Mouse (Mus musculus) ES-Bruce4 (cell line): ENCODE measurements around the gene Kmt5c. TPM values are rescaled to one million over a fixed set of nuclear protein-coding genes. Genes with fewer than 3 reads are reported as not detected.
A peak's percentile ranks its signal among the peaks of the same experiment; 100 is the strongest.

Experiments
- H3K27ac ChIP-seq: 2 replicates; pipeline ENCODE4 v1.5.1; 2012; ENCODE audit warnings: low read length, inconsistent platforms; ENCODE audit not compliant: insufficient read depth
- H3K27me3 ChIP-seq: 2 replicates; pipeline ENCODE4 v1.6.1; 2012; ENCODE audit warnings: mild to moderate bottlenecking, low read length, inconsistent platforms; ENCODE audit not compliant: control insufficient read depth, poor library complexity, insufficient read depth, severe bottlenecking
- H3K36me3 ChIP-seq: 2 replicates; pipeline ENCODE4 v1.6.1; 2012; ENCODE audit warnings: inconsistent platforms, mild to moderate bottlenecking, low read length, moderate library complexity; ENCODE audit not compliant: control insufficient read depth, poor library complexity, insufficient read depth, severe bottlenecking
- H3K4me1 ChIP-seq: one replicate; pipeline ENCODE4 v1.8.1; 2011; ENCODE audit warnings: low read length; ENCODE audit not compliant: control insufficient read depth, insufficient read depth
- H3K4me3 ChIP-seq: 2 replicates; pipeline ENCODE4 v1.5.1; 2011; ENCODE audit warnings: low read depth, mild to moderate bottlenecking, low read length
- H3K9ac ChIP-seq: 2 replicates; pipeline ENCODE4 v1.6.1; 2012; ENCODE audit warnings: low read depth, mild to moderate bottlenecking, inconsistent platforms; ENCODE audit not compliant: poor library complexity, severe bottlenecking
- H3K9me3 ChIP-seq: replicated peaks from 2 replicates; pipeline ENCODE4 v1.6.1; 2012; ENCODE audit warnings: mild to moderate bottlenecking, low read length, inconsistent platforms; ENCODE audit not compliant: control insufficient read depth, poor library complexity, insufficient read depth, severe bottlenecking
- CTCF ChIP-seq: IDR thresholded peaks from one replicate; pipeline ENCODE4 v1.8.1; 2011; ENCODE audit warnings: low read depth, low read length
- EP300 ChIP-seq: IDR thresholded peaks from 2 replicates; pipeline ENCODE4 v1.6.1; 2011; ENCODE audit warnings: low read depth, low read length; ENCODE audit not compliant: insufficient read depth
- POLR2A ChIP-seq: IDR thresholded peaks from one replicate; pipeline ENCODE4 v1.8.1; 2011; ENCODE audit warnings: low read length; ENCODE audit not compliant: insufficient read depth
- polyA plus RNA-seq: library from polyadenylated mRNA; stranded (reverse); fragments of >200 nt; gene quantifications from 2 replicates; pipeline ENCODE4 v1.2.4, GENCODE M21; 2011; ENCODE audit warnings: low read depth; ENCODE audit not compliant: missing spikeins, insufficient read depth, insufficient read length

The Kmt5c gene
- polyA plus RNA-seq, 1 experiment: 72.3 TPM

GRCm38 (mm10) chr7:4741672-4742481 is 2.0 kb downstream of the Kmt5c start:
- H3K9me3 ChIP-seq: no peaks in the 10 kb centered on the region
- peak overlapping the region; percentile 91; the same call in 1 of the 2 replicates for H3K9ac ChIP-seq
- H3K4me3 ChIP-seq: no peak overlapping the region
- H3K27me3 ChIP-seq: no peaks in the 10 kb centered on the region
- H3K4me1 ChIP-seq: no peaks in the 10 kb centered on the region
- TF ChIP-seq EP300 (no peak), CTCF (no peak), POLR2A (no peak)
- peaks cover 16% of the 10 kb centered on the region for H3K36me3 ChIP-seq
- peak overlapping the region; percentile 36; the same call in 1 of the 2 replicates for H3K27ac ChIP-seq

GRCm38 (mm10) chr7:4742482-4742819 is 2.5 kb downstream of the Kmt5c start:
- Histone ChIP-seq H3K9ac (no peak overlapping the region), H3K4me3 (no peak overlapping the region), H3K36me3 (peaks cover 16% of the 10 kb centered on the region), H3K9me3 (no peaks in the 10 kb centered on the region), H3K4me1 (no peaks in the 10 kb centered on the region), H3K27me3 (no peaks in the 10 kb centered on the region), H3K27ac (no peak overlapping the region)
- no peak for TF ChIP-seq EP300

GRCm38 (mm10) chr7:4743354-4743753 is 3.4 kb downstream of the Kmt5c start:
- Histone ChIP-seq H3K27ac (no peak overlapping the region), H3K4me3 (no peak overlapping the region), H3K9ac (no peak overlapping the region), H3K9me3 (no peaks in the 10 kb centered on the region), H3K36me3 (peaks cover 16% of the 10 kb centered on the region), H3K27me3 (no peaks in the 10 kb centered on the region), H3K4me1 (no peaks in the 10 kb centered on the region)
- TF ChIP-seq EP300: no peak
- no peak for TF ChIP-seq CTCF
- TF ChIP-seq POLR2A: no peak

GRCm38 (mm10) chr7:4744886-4745285 is 5.0 kb downstream of the Kmt5c start:
- no peaks in the 10 kb centered on the region for H3K4me1 ChIP-seq
- no peak overlapping the region for H3K27ac ChIP-seq
- H3K4me3 ChIP-seq: no peak overlapping the region
- H3K9me3 ChIP-seq: no peaks in the 10 kb centered on the region
- no peak overlapping the region for H3K9ac ChIP-seq
- TF ChIP-seq CTCF: no peak
- no peaks in the 10 kb centered on the region for H3K27me3 ChIP-seq
- peaks cover 20% of the 10 kb centered on the region for H3K36me3 ChIP-seq

- no peaks in the 10 kb centered on the region for H3K4me1 ChIP-seq
- H3K36me3 ChIP-seq: peaks cover 32% of the 10 kb centered on the region
- H3K27ac ChIP-seq: no peak overlapping the region
- no peak overlapping the region for H3K9ac ChIP-seq
- H3K9me3 ChIP-seq: no peaks in the 10 kb centered on the region
- no peaks in the 10 kb centered on the region for H3K27me3 ChIP-seq
- H3K4me3 ChIP-seq: no peak overlapping the region
- TF ChIP-seq EP300 (no peak), CTCF (no peak), POLR2A (no peak)
Measured at GRCm38 (mm10) chr7:4746326-4746980, 6.5 kb downstream of the Kmt5c start.

- no peak overlapping the region for H3K4me3 ChIP-seq
- H3K9ac ChIP-seq: no peak overlapping the region
- no peaks in the 10 kb centered on the region for H3K4me1 ChIP-seq
- H3K27me3 ChIP-seq: no peaks in the 10 kb centered on the region
- H3K36me3 ChIP-seq: peaks cover 29% of the 10 kb centered on the region
- H3K27ac ChIP-seq: no peak overlapping the region
- TF ChIP-seq EP300 (no peak), POLR2A (no peak), CTCF (no peak)
- H3K9me3 ChIP-seq: no peaks in the 10 kb centered on the region
Measured at GRCm38 (mm10) chr7:4747156-4747899, 7.4 kb downstream of the Kmt5c start.
